ENCODE assay signal across 8 mouse cellular contexts in the genomic region with DNA sequence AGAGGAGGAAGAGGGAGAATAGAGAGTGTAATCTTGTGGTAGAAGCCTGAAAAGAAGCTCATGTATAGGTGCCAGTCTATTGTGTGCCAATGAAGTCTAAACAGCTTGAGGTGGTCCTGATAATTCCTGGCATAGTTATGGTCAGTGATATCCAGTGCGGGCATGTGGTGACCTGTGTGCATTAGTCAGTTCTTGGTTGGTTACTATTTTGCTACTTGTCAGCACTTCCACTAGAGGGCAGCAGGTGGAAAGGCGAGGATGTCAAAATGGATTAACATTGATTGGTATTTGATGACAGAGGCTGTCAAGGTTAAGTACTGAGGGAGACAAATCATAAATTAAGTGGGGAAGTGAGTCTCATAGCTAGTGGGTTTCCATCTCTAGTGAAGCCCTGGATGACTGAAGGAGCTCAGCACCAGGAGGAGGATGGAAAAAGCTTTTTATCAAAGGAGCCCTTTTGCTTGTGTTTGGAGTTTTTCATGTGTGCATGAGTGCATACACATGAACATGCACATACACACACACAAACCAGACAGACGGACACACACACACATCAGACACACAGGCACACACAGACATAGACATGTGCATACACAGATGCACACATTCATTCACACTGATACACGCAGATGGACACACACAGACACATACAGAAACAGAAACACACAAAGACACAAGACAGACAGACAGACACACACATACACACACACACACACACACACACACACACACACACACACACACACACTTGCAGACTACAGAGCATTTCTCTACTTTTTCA.
DNase-seq lines count a peak whose midpoint lies in the region; ATAC-seq and TF ChIP-seq lines count a peak whose summit lies in the region.

No protein-coding gene starts in this region.

- DNase-seq in heart, postnatal 0 days (ENCODE audit: low spot score), result peak; percentile 49
- DNase-seq in heart, adult 8-10 months (ENCODE audit: low spot score), result no peak
- DNase-seq in urinary bladder, adult 18-20 months (ENCODE audit: low spot score in 2 of 2), result peak; percentile 20 to 25
- no peak for DNase-seq in urinary bladder, postnatal 10 days (ENCODE audit: low spot score)
- DNase-seq in embryo, embryonic 10 days (ENCODE audit: low spot score), result peak; percentile 63
- DNase-seq in kidney, postnatal 36 days, result peak; percentile 35 to 66
- DNase-seq in spleen, postnatal 36 days (ENCODE audit: low spot score in 2 of 2), result no peak

- WGBS in heart, postnatal 0 days, result 46% methylated on average over 4 of the region's 4 CpGs
- 60% methylated on average over 4 of the region's 4 CpGs for WGBS in midbrain, embryonic 16.5 days

- H3K4me1 ChIP-seq in heart, postnatal 0 days (ENCODE audit: control insufficient read depth, insufficient read depth), result peaks cover 15% of the 10 kb centered on the region
- no peaks in the 10 kb centered on the region for H3K4me1 ChIP-seq in midbrain, embryonic 16.5 days (ENCODE audit: control insufficient read depth, insufficient read depth, low read length)

- no peaks in the 10 kb centered on the region for H3K36me3 ChIP-seq in heart, postnatal 0 days (replicated peaks; ENCODE audit: control insufficient read depth, insufficient read depth, low read length)
- no peaks in the 10 kb centered on the region for H3K36me3 ChIP-seq in midbrain, embryonic 16.5 days (ENCODE audit: control insufficient read depth, insufficient read depth, low read length)

- no peak overlapping the region for H3K9ac ChIP-seq in heart, postnatal 0 days (replicated peaks; ENCODE audit: low read depth, low read length)
- H3K9ac ChIP-seq in midbrain, embryonic 16.5 days (ENCODE audit: low read depth, low read length), result no peak overlapping the region

- no peak overlapping the region for H3K4me3 ChIP-seq in heart, postnatal 0 days (ENCODE audit: low read depth, low read length)
- H3K4me3 ChIP-seq in midbrain, embryonic 16.5 days (ENCODE audit: low read depth, low read length), result no peak overlapping the region

- H3K9me3 ChIP-seq in heart, postnatal 0 days (replicated peaks; ENCODE audit: control insufficient read depth, low read length), result no peaks in the 10 kb centered on the region
- H3K9me3 ChIP-seq in midbrain, embryonic 16.5 days (replicated peaks; ENCODE audit: control insufficient read depth, low read length, poor library complexity, severe bottlenecking), result no peaks in the 10 kb centered on the region

- no peak for TF ChIP-seq EP300 in heart, postnatal 0 days (IDR thresholded peaks at IDR 0.05; ENCODE audit: low read depth)

- H3K27me3 ChIP-seq in heart, postnatal 0 days (ENCODE audit: control insufficient read depth, insufficient read depth, low read length), result no peaks in the 10 kb centered on the region
- H3K27me3 ChIP-seq in midbrain, embryonic 16.5 days (ENCODE audit: control insufficient read depth, insufficient read depth, low read depth, low read length), result no peaks in the 10 kb centered on the region

- no peak for ATAC-seq in heart, postnatal 0 days (ENCODE audit: insufficient read depth, low read depth)
- ATAC-seq in midbrain, embryonic 16.5 days, result peak; percentile 58; the same call in 1 of the 2 replicates

- no peak overlapping the region for H3K27ac ChIP-seq in heart, postnatal 0 days (ENCODE audit: low read depth)
- no peak overlapping the region for H3K27ac ChIP-seq in midbrain, embryonic 16.5 days (ENCODE audit: low read length)

- TF ChIP-seq CTCF in heart, postnatal 0 days (IDR thresholded peaks at IDR 0.05; ENCODE audit: low read depth), result peak; percentile 77

- no peak overlapping the region for H3K4me2 ChIP-seq in heart, postnatal 0 days (ENCODE audit: low read depth, low read length)
- no peak overlapping the region for H3K4me2 ChIP-seq in midbrain, embryonic 16.5 days (ENCODE audit: low read length)

Comparison
In these comparisons a context has a peak if more than half of its experiments do, and no peak if none do; other contexts are left out.
1. DNase-seq: peak in heart, postnatal 0 days (single experiment), urinary bladder, adult 18-20 months (2 of 2), embryo, embryonic 10 days (single experiment) and kidney, postnatal 36 days (2 of 2); none in heart, adult 8-10 months (single experiment), urinary bladder, postnatal 10 days (single experiment) and spleen, postnatal 36 days (0 of 2).